Mouse (Mus musculus): Measurements from ENCODE around the gene Ttll2.
"Not testable (repeated sequence)": the region's sequence is repeated elsewhere in the genome, so short reads cannot be mapped to it uniquely, and the experiment has no call there.

Gene Ttll2

GRCm38 (mm10) chr17:7352596-7352995 lies at the start of gene Ttll2:
TSS of gene Ttll2 (minus strand) at chr17:7352696.
- DNase-seq (ENCODE audit: low read depth, low spot score): not testable (repeated sequence)

GRCm38 (mm10) chr17:7399770-7400169 lies 47.3 kb upstream of the Ttll2 start:
- not testable (repeated sequence) for DNase-seq (ENCODE audit: low read depth, low spot score)

DNA sequence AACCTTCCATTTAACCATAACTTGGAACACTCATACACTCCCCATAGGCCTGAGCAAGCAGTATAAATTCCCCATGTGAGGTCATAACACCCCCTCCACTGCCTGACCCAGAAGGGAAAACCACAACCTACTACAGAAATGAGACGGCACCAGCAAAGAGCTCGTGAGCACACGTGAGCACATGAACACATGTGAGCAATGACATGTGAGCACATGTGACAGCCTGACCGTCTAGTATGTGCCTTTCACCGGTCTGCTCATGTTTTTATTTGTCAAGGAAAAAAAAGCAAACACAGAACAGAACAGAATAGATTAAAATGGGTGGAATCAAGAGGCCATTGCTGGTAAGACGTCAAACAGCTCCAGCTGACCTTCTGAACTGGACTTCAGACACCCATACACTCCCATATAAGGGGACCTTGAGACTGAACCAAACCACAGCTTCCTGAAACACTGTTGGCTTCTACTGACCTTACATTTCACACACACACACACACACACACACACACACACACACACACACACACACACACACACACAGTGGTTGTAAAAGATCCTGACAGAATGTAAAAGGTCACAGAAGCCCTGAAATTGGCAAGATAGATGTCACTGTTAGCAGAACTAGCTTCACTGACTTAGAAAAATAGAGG lies 45.8 kb upstream of the Ttll2 start:
- DNase-seq (ENCODE audit: low read depth, low spot score): not testable (repeated sequence)

- not testable (repeated sequence) for DNase-seq (ENCODE audit: low read depth, low spot score)
These were observed 44.6 kb upstream of the Ttll2 start for GRCm38 (mm10) chr17:7397079-7397478.

DNA sequence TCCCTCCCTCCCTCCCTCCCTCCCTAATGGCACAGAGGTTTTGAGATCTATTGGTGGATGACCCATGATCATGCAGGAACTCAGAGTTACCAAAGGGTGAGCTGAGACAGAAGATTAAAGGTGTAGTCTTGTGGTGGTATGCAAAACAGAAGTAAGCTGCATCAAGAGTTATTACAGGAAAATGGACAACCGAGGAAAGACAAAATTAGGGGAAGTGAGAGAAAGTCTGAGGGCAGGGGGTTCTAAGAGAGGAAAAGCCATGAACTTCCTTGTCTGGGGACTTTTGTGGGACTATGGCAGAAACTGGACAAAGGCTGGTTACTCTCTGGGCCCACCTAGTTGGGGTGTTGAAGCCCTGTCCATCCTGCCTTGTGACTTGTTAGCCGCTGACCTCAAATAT lies 43.8 kb upstream of the Ttll2 start:
- not testable (repeated sequence) for DNase-seq (ENCODE audit: low read depth, low spot score)

DNA sequence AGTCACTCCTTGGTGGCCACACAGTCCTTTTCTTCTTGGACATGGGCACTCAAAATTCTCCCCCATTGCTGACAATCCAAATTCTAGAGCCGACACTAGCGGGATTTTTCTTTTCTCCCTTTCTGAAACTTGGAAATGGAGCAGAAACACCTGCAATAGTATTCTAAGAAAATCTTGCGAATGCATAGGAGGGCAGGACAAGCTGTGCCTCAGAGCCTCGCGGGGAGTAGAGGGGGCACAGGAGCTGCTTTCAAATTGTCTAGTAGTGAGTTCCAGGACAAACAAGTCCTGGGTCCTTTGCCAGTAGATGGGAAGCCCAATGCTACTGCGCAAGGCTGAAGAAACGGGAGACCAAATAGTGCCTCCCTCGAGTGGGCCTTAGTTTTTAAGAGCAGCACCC lies 43.2 kb upstream of the Ttll2 start:
- DNase-seq (ENCODE audit: low read depth, low spot score): not testable (repeated sequence)

- DNase-seq (ENCODE audit: low read depth, low spot score): not testable (repeated sequence)
These were observed 42.6 kb upstream of the Ttll2 start for GRCm38 (mm10) chr17:7395116-7395515.

DNA sequence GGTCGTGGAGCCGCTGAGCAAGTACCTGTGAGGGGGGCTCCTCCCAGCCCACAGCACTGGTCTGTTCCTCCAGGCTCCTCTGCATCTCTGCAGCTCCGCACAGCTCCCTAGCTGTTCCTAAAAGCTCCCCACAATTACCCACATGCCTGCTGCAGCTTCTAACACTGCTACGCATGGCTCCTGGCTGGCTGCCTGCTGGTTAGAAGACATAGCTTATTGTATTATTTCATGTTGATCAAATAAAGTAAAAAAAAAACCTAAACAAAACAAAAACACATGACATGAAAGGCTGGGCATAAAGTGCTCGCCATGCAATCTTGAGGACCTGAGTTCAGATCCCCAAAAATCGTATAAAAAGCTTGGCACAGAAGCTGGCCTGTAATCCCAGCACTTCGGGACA lies 37.4 kb upstream of the Ttll2 start:
- not testable (repeated sequence) for DNase-seq (ENCODE audit: low read depth, low spot score)

DNA sequence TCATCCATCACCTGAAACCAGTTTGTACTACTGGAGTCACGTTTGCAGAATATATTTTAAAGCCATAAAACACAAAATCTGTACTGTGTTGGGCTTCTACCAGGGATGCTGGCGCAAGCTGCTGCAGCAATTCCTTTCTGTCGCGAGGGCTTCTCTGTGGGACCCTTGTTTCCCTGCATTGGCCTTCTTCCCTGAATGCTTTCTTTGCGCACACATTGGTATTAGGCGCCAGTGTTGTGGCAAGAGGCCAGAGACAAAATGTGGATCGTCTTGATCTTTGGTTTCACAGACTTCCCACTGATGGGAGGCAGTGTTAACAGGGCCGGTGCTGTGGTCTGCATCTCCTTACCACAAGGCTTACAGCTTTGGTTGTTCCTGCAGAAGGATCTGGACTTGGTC lies 36.5 kb upstream of the Ttll2 start:
- not testable (repeated sequence) for DNase-seq (ENCODE audit: low read depth, low spot score)

- not testable (repeated sequence) for DNase-seq (ENCODE audit: low read depth, low spot score)
These were observed 36.0 kb upstream of the Ttll2 start for GRCm38 (mm10) chr17:7388341-7388957.

DNA sequence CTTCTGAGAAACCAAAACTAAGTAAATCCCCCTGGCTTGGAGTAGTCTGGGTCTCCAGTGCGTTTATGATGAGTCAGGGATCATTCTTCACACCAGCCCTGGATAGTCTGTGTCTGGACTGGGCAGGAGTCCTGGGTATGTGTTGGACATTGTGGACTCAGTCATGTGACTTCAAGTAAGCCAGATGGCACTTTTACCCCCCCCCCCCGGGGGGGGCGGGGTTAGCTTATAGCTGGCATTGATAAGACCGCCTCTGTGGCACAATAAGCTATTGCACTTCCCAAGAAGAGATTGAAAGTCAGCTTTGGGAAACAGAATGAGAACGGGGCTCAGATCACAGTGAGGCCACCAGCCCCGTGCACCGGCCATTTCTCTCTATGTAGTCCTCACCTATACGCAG lies 33.5 kb upstream of the Ttll2 start:
- DNase-seq (ENCODE audit: low read depth, low spot score): not testable (repeated sequence)

GRCm38 (mm10) chr17:7385364-7385763 lies 32.9 kb upstream of the Ttll2 start, which contains the start of gene Unc93a2:
TSS of gene Unc93a2 (minus strand) at chr17:7385464.
- DNase-seq (ENCODE audit: low read depth, low spot score): not testable (repeated sequence)

DNA sequence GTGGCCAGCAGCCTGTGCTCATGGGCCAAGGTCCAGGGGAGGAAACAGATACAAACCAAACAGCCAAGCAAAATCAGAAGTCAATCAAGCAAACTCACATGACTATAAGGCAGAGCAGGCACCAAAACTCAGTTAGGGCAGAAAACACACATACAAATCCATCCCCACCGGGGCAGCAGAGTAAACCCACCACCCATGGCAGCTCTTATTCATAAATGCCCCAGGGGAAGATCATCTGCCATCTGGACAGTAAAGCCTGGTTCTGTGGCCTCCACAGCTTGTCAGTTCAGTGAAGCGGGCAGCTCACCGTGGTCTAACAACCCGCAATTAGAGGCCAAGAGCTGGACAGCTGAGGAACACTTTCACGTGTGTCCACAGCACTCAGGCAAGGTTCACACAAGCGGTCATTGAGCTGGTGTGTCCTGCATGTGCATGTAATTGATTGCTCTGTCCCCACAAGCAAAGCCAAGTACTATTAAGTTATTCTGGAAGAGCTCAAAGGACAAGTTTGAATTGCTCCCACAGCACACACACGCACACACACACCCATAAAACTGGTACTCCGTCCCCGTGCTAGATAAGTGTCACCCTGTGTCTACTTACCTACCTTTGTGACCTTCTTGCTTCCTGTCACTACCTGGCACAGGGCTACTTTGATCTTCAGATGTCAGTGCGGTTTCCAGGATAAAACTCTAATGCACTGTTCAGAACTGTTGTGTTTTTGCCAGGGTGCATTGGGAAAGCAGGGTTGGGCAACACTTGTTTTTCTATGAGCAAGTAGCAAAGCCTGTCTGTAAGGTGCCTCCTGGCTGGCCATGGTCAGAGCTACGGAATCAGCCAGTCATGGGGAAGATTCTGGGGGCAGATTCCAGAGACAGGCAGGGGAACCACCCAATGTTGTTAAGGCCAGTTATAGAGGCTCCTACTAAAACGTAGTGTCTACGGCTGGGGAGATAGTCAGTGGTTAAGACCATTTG lies 31.0 kb upstream of the Ttll2 start:
- not testable (repeated sequence) for DNase-seq (ENCODE audit: low read depth, low spot score)

- DNase-seq (ENCODE audit: low read depth, low spot score): not testable (repeated sequence)
These were observed 30.2 kb upstream of the Ttll2 start for GRCm38 (mm10) chr17:7382711-7383110.

DNA sequence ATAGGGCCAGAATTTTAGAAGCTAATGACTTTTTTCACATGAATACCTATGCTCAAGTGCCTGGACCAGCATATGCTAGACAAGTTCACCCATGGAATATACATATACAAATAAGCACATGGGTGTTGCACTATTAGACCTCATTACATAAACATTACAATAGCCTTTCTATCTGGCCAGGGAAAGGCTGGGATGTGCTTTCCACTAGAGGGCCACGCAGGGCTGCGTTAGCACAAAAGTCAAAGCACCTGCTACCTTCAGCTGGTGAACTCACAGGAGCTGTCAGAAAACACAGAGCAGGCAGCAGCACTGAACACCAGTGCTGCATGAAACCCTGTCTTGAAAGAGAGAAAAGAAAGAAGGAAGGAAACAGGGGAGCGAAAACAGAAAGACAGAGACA lies 25.4 kb upstream of the Ttll2 start:
- not testable (repeated sequence) for DNase-seq (ENCODE audit: low read depth, low spot score)

GRCm38 (mm10) chr17:7376951-7377700 lies 24.6 kb upstream of the Ttll2 start:
- DNase-seq (ENCODE audit: low read depth, low spot score): not testable (repeated sequence)

DNA sequence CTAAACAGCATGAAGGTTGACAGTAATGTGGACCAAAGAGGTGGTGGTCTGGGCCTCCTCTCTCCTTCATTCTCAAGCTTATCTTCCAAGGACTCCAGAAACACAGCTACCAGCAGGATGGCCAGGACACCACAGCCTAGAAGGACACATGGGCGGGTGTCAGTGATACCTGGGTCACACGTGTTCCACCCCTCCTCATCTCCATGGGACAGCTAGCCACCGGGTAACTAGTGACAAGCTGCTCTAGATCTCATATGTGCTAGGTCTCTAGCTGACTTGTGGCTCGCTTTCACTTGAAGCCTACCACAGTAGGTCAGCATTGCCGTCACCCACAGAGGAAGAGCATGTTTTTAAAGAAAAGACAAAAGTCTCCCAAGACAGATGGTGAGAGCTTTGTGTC lies 19.4 kb upstream of the Ttll2 start, which contains the start of gene Gm49630:
Gene Gm49630, minus strand, starts transcription at position 101 of the 400 bp plus-strand sequence.
- DNase-seq (ENCODE audit: low read depth, low spot score): not testable (repeated sequence)

GRCm38 (mm10) chr17:7369401-7369800 lies 16.9 kb upstream of the Ttll2 start:
- not testable (repeated sequence) for DNase-seq (ENCODE audit: low read depth, low spot score)

DNA sequence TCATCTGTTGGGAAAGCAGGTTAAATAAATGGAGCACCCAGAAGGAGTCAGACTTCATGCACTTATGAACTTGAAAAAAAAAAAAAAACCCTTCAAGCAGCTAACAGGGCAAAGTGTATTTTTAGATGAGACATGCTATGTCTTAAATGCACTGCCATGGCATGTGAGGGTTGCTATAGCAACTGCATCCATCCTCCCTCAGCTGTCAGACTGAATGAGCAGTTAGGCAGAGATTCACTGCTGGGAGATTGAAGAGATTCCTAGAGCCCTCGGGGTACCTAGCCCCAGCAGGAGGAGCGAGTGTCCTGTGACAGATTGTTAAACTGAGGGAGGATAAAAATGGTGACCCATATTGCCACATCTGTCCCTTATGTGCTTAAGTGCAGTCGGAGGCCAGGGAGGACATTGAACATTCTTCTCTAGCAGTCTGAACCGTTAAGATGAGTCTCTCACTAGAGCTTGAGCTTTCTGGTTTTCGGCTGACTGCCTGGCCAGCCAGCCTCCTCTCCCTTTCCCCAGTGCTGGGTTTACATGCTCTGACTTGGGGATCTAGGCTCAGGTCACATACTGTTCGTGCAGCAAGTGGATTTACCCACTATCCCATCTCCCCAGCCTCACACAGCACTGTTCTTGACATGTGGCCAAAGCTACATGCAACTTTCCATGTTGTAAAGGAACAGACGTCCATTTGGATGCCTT lies 14.3 kb upstream of the Ttll2 start:
- not testable (repeated sequence) for DNase-seq (ENCODE audit: low read depth, low spot score)

DNA sequence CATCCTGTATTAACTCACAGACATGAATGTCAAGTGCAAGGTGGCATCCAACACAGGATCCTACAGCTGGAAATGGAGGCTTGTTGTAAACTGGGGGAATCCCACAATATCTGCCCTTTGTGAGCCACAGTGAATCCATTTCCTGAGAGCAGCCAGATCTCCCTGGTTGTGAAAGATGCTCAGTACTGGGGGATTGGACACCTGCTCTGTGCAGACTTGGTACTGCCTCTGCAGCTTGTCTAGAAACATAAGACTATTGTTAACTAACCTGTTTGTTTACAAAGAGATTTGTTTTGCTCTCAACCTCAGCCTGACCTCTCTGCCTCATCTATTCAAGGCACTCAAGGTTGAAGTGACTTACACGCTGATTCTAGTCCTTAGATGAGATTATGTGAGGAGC lies 13.8 kb upstream of the Ttll2 start:
- DNase-seq (ENCODE audit: low read depth, low spot score): not testable (repeated sequence)

Measured in brain, embryonic 18.5 days (tissue).